Mouse (Mus musculus): ENCODE measurements around the gene Pds5b.
"Not testable (repeated sequence)": the region's sequence is repeated elsewhere in the genome, so short reads cannot be mapped to it uniquely, and the experiment has no call there.

The Pds5b gene

GRCm38 (mm10) chr5:150822781-150823180 lies 149.2 kb downstream of the Pds5b start:
- no peak for DNase-seq (ENCODE audit: low spot score)

- DNase-seq (ENCODE audit: low spot score) = no peak
Observed at GRCm38 (mm10) chr5:150823361-150823760, 149.8 kb downstream of the Pds5b start.

- no peak for DNase-seq (ENCODE audit: low spot score)
Observed at GRCm38 (mm10) chr5:150829499-150829898, 156.0 kb downstream of the Pds5b start.

GRCm38 (mm10) chr5:150830718-150831117 lies 157.2 kb downstream of the Pds5b start:
- DNase-seq (ENCODE audit: low spot score) = no peak

- DNase-seq (ENCODE audit: low spot score) = no peak
Observed at GRCm38 (mm10) chr5:150836782-150837181, 163.2 kb downstream of the Pds5b start.

- DNase-seq (ENCODE audit: low spot score) = no peak
Observed at GRCm38 (mm10) chr5:150839688-150840541, 166.4 kb downstream of the Pds5b start.

- DNase-seq (ENCODE audit: low spot score) = no peak
Observed at GRCm38 (mm10) chr5:150840596-150840995, 167.1 kb downstream of the Pds5b start.

GRCm38 (mm10) chr5:150845961-150846360 lies 172.4 kb downstream of the Pds5b start:
- no peak for DNase-seq (ENCODE audit: low spot score)

GRCm38 (mm10) chr5:150850821-150851220 lies 177.3 kb downstream of the Pds5b start:
- DNase-seq (ENCODE audit: low spot score) = no peak

GRCm38 (mm10) chr5:150852097-150852496 lies 178.6 kb downstream of the Pds5b start:
- not testable (repeated sequence) for DNase-seq (ENCODE audit: low spot score)

- no peak for DNase-seq (ENCODE audit: low spot score)
Observed at GRCm38 (mm10) chr5:150854506-150854905, 181.0 kb downstream of the Pds5b start.

GRCm38 (mm10) chr5:150859642-150860194 lies 186.2 kb downstream of the Pds5b start:
- no peak for DNase-seq (ENCODE audit: low spot score)

All from urinary bladder, postnatal 25 days (tissue).